Mouse (Mus musculus): Measurements from ENCODE around the gene Fam243. TPM values are rescaled to one million over a fixed set of nuclear protein-coding genes. Genes with fewer than 3 reads are reported as not detected.

Gene Fam243
- polyA plus RNA-seq, 1 experiment from 2014 or later = not detected

DNA sequence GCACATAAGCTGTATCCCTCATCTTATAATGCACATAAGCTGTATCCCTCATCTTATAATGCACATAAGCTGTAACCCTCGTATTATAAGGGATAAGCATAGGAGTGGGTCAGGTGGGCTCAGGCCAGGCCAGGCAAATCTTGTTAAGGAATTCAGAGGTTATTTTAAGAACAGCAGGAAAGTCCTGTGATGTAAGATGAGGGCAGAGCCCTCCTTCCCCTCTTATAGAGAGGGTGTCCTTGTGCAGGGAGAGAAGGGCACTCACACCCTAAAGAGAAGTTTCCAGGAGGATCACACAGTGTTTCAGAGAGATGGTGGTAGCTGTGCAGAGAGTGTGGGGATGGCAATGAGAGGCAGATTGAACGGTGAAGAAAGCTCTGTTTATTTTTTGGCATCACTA, 25.9 kb downstream of the Fam243 start:
- H3K4me2 ChIP-seq = no peak overlapping the region
- H3K36me3 ChIP-seq (replicated peaks) = no peaks in the 10 kb centered on the region
- no peak overlapping the region for H3K27ac ChIP-seq (replicated peaks)
- no peak overlapping the region for H3K9ac ChIP-seq
- WGBS (ENCODE audit: insufficient replicate concordance) = 47% methylated on average over 2 of the region's 2 CpGs
- peaks cover 2% of the 10 kb centered on the region; the same call in 1 of the 2 replicates for H3K4me1 ChIP-seq (replicated peaks)
- H3K4me3 ChIP-seq (replicated peaks) = no peak overlapping the region
- no peaks in the 10 kb centered on the region for H3K9me3 ChIP-seq (replicated peaks)
- no peak for ATAC-seq (ENCODE audit: insufficient read depth)
- H3K27me3 ChIP-seq = peaks cover 14% of the 10 kb centered on the region

DNA sequence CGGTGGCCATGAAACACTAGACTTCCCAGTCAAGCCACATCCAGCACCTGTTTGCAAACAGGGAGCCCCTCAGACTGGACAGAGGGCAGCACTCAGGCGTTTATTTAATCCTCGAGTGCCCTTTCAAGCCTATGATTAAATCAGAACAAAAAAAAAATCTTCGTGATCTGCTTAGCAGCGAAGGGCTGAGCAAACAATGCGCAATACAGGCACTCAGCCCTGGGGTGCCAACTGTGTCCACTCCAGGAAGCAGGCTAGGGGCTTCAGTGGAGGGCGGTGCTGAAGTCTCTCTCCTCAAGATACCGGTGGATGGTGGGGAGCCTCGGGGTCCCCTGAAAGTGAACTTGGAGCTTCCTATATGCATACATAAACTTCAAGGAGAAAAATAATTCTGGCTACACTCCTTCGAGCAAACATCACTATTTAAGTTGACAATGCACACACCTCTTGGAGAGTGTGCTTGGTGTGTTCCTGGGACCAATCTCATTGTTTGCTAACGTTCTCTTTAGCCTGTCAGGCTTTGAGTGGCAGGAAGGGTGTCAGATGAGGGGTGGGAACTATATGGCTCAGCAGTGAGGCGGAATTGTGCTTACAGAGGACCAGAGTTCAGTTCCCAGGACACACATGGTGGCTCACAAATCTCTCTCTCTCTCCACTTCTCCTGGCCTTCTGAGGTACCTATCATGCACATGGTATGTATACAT, 26.8 kb downstream of the Fam243 start:
- ATAC-seq (ENCODE audit: insufficient read depth) = no peak
- Histone ChIP-seq H3K4me3 (replicated peaks) (no peak overlapping the region), H3K27ac (replicated peaks) (no peak overlapping the region), H3K4me2 (no peak overlapping the region), H3K9ac (no peak overlapping the region), H3K27me3 (peaks cover 14% of the 10 kb centered on the region), H3K36me3 (replicated peaks) (no peaks in the 10 kb centered on the region), H3K4me1 (replicated peaks) (no peaks in the 10 kb centered on the region), H3K9me3 (replicated peaks) (no peaks in the 10 kb centered on the region)
- 49% methylated on average over 12 of the region's 12 CpGs for WGBS (ENCODE audit: insufficient replicate concordance)

DNA sequence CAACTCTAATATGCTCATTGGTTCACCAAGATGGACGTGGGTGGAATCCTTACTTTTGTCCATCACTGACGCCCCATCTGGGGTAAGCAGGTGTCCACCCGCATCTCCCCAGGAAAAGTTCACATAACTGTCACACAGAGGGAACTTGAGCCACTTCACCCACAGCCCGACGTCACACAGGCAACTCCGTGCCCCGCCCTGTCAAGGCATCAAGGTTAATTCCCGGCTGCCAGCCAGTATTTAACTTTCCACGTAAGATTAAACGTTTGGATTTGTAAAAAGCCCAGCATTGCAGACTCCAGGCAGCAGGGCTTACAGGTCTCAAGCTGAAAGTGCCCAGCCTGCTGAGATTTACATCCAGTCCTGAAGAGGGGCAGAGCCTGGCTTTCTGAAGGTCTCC, 29.1 kb downstream of the Fam243 start, which contains the start of gene Kcne2:
TSS of gene Kcne2 (plus strand) at position 289 of the 400 bp plus-strand sequence.
- H3K9me3 ChIP-seq (replicated peaks) = no peaks in the 10 kb centered on the region
- no peak within 1 kb of the TSS for H3K4me3 ChIP-seq (replicated peaks)
- no peaks in the 10 kb centered on the region for H3K36me3 ChIP-seq (replicated peaks)
- peaks cover 14% of the 10 kb centered on the region for H3K27me3 ChIP-seq
- H3K4me2 ChIP-seq = no peak within 1 kb of the TSS
- no peak within 1 kb of the TSS for H3K27ac ChIP-seq (replicated peaks)
- WGBS (ENCODE audit: insufficient replicate concordance) = 59% methylated on average over 10 of the region's 10 CpGs
- H3K9ac ChIP-seq = no peak within 1 kb of the TSS
- H3K4me1 ChIP-seq (replicated peaks) = no peaks in the 10 kb centered on the region
- ATAC-seq (ENCODE audit: insufficient read depth) = no peak

DNA sequence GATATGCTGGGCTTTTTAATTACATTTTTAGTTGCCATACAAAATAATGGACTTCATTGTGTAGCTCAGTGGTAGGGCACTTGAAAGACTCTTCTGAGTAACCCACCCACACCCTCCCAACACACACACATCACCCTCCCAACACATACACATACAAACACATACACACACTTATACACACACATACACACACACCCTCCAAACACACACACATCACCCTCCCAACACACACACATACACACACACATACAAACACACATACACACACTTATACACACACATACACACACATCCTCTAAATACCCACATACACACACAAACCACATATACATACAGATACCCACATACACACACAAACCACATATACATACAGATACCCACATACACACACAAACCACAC, 31.2 kb downstream of the Fam243 start:
- Histone ChIP-seq H3K4me3 (replicated peaks) (no peak overlapping the region), H3K36me3 (replicated peaks) (no peaks in the 10 kb centered on the region), H3K4me2 (no peak overlapping the region), H3K9me3 (replicated peaks) (no peaks in the 10 kb centered on the region), H3K4me1 (replicated peaks) (no peaks in the 10 kb centered on the region), H3K27ac (replicated peaks) (no peak overlapping the region), H3K9ac (no peak overlapping the region), H3K27me3 (peaks cover 16% of the 10 kb centered on the region)
- ATAC-seq (ENCODE audit: insufficient read depth) = no peak

DNA sequence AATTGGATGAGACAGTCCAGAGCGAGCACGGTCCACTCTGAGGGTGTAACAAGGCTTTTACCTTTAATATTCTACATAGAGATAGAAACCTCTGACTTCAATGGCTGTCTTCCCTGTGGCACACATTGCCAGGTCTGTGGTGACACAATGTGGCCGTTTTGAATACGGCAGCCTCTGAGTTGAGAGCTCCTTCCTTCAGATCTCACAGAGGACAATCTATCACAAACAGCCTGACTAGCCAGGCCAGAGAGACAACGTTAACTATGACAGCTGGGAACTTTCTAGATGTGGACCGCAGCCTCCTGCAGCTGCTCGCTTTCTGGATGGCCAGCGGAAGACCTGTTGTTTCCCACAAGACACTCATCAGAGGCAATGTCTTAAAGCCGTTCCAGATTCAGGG, 32.5 kb downstream of the Fam243 start:
- H3K4me3 ChIP-seq (replicated peaks) = no peak overlapping the region
- no peak overlapping the region for H3K27ac ChIP-seq (replicated peaks)
- no peaks in the 10 kb centered on the region for H3K36me3 ChIP-seq (replicated peaks)
- no peak for ATAC-seq (ENCODE audit: insufficient read depth)
- WGBS (ENCODE audit: insufficient replicate concordance) = 69% methylated on average over 9 of the region's 9 CpGs
- no peak overlapping the region for H3K4me2 ChIP-seq
- H3K9me3 ChIP-seq (replicated peaks) = no peaks in the 10 kb centered on the region
- no peaks in the 10 kb centered on the region for H3K4me1 ChIP-seq (replicated peaks)
- no peak overlapping the region for H3K9ac ChIP-seq
- H3K27me3 ChIP-seq = peaks cover 24% of the 10 kb centered on the region

DNA sequence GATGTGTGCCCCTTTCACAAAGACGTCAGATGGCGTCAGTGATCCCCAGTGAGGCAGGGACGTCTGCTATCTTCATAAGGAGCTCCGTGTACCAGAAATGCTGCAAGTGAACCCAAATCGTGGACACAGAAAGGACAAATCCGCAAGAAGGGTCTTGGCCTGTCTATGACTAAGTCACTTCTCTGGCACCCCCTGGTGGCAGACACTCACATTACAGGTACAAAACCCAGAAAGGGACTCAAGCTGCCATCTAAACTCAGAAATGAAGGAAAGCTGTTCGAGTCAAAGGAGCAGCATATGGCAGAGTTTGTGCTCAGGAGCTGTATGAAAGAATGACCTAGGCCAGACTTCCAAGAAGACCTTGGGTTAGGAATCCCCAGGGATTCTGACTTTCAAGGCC, 34.6 kb downstream of the Fam243 start:
- WGBS (ENCODE audit: insufficient replicate concordance) = 6% methylated on average over 7 of the region's 7 CpGs
- no peak overlapping the region for H3K27ac ChIP-seq (replicated peaks)
- H3K4me1 ChIP-seq (replicated peaks) = no peaks in the 10 kb centered on the region
- no peak overlapping the region for H3K4me2 ChIP-seq
- no peak overlapping the region for H3K4me3 ChIP-seq (replicated peaks)
- no peaks in the 10 kb centered on the region for H3K36me3 ChIP-seq (replicated peaks)
- H3K27me3 ChIP-seq = peaks cover 17% of the 10 kb centered on the region
- H3K9ac ChIP-seq = no peak overlapping the region
- no peaks in the 10 kb centered on the region for H3K9me3 ChIP-seq (replicated peaks)
- ATAC-seq (ENCODE audit: insufficient read depth) = no peak

DNA sequence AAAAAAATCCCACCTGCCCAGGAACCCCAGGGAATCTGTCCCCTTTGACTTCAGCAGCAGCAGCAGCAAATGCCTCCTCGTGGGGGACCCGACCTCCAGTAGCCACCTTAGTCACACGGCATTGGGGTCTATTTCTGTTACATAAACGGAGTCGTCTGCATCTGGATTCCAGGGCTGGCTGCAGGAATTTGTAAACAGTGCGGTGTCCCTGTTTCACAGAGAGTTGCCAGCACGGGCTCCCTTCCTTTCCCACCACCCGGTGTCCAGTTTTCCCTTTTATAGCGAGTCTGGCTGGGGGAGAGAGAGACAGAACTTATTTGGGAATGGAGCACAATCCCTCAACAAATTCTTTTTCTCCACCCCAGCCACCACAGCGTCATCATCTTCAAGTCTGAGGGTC, 36.2 kb downstream of the Fam243 start:
- H3K9me3 ChIP-seq (replicated peaks) = no peaks in the 10 kb centered on the region
- H3K4me1 ChIP-seq (replicated peaks) = no peaks in the 10 kb centered on the region
- H3K36me3 ChIP-seq (replicated peaks) = no peaks in the 10 kb centered on the region
- no peak overlapping the region for H3K4me3 ChIP-seq (replicated peaks)
- no peak overlapping the region for H3K9ac ChIP-seq
- peaks cover 14% of the 10 kb centered on the region for H3K27me3 ChIP-seq
- H3K27ac ChIP-seq (replicated peaks) = no peak overlapping the region
- H3K4me2 ChIP-seq = no peak overlapping the region
- no peak for ATAC-seq (ENCODE audit: insufficient read depth)
- WGBS (ENCODE audit: insufficient replicate concordance) = 30% methylated on average over 10 of the region's 10 CpGs

DNA sequence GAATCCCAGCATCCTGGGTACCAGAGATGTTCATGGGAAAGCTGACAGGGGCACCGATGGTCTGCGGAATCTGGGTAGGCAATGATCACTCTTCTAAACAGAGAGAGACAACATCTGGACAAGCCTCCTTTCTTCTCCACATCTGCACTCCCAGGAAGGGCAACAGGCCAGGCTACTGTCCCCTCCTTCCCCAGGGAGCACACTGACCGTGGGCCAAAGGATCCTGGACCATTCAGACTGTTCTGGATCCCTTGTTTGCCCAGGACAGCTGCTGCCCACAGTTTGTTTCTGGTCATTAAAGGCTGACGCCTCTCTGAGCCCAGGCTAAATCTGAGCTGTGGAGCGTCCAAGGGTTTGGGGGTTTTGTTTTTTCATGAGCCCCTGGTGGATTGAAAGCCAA, 38.6 kb downstream of the Fam243 start:
- Histone ChIP-seq H3K9ac (no peak overlapping the region), H3K4me1 (replicated peaks) (no peaks in the 10 kb centered on the region), H3K9me3 (replicated peaks) (no peaks in the 10 kb centered on the region), H3K27ac (replicated peaks) (no peak overlapping the region), H3K4me2 (no peak overlapping the region), H3K4me3 (replicated peaks) (no peak overlapping the region), H3K27me3 (peaks cover 14% of the 10 kb centered on the region), H3K36me3 (replicated peaks) (no peaks in the 10 kb centered on the region)
- 76% methylated on average over 5 of the region's 5 CpGs for WGBS (ENCODE audit: insufficient replicate concordance)
- no peak for ATAC-seq (ENCODE audit: insufficient read depth)

DNA sequence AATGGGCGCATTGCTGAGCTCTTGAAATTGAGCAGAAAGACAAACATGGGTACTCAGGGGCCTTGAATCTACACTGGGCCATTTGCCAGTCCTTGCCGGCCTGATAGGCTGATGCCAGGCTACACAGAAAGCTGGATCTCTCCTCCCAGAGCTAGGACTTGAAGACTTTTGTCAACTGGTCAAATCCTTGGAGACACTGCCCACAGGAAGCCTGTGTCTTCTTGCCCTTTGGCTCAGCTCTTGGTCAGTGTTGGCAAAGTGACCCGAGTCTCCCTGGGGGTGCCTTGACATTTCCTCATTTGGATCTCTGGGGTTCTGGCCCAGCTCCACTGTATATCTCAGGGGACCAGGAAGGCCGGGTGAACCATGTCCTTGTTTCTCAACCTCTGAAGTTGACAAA, 45.7 kb downstream of the Fam243 start:
- Histone ChIP-seq H3K4me3 (replicated peaks) (no peak overlapping the region), H3K36me3 (replicated peaks) (no peaks in the 10 kb centered on the region), H3K4me2 (no peak overlapping the region), H3K27ac (replicated peaks) (no peak overlapping the region), H3K27me3 (no peaks in the 10 kb centered on the region), H3K9ac (no peak overlapping the region), H3K9me3 (replicated peaks) (no peaks in the 10 kb centered on the region), H3K4me1 (replicated peaks) (no peaks in the 10 kb centered on the region)
- ATAC-seq (ENCODE audit: insufficient read depth) = no peak
- 47% methylated on average over 4 of the region's 4 CpGs for WGBS (ENCODE audit: insufficient replicate concordance)

DNA sequence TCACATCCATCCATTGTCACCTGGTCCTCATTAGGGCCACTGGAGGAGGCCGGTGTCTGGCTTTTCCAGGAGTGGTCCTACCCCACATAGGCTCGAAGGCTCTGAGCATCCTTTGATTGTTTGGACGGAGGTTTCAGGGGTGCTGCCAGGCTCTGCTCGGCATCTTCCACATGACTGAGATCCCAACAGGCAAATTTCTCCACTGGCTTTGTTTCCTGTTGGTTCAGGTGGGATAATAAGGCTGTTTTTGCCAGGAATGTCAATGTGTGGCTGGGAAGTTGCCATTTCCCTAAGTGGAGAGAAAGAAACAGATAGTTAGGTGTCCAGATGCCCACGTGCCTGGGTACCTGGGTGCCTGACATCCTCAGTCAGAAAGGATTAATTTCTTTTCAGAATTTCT, 46.7 kb downstream of the Fam243 start:
- 57% methylated on average over 5 of the region's 5 CpGs for WGBS (ENCODE audit: insufficient replicate concordance)
- Histone ChIP-seq H3K9me3 (replicated peaks) (no peaks in the 10 kb centered on the region), H3K9ac (no peak overlapping the region), H3K27me3 (no peaks in the 10 kb centered on the region), H3K27ac (replicated peaks) (no peak overlapping the region), H3K36me3 (replicated peaks) (no peaks in the 10 kb centered on the region), H3K4me2 (no peak overlapping the region), H3K4me3 (replicated peaks) (no peak overlapping the region), H3K4me1 (replicated peaks) (no peaks in the 10 kb centered on the region)
- ATAC-seq (ENCODE audit: insufficient read depth) = no peak
